Mouse (Mus musculus): ENCODE measurements at regions not wholly inside any gene's neighbourhood (a gene's known extent, or its start where the extent isn't known, plus 50 kb on each side); places are given as distances from the start of the nearest gene placed in this dataset.

- Histone ChIP-seq H3K27me3 (ENCODE audit: control insufficient read depth, insufficient read depth, low read length) (no peaks in the 10 kb centered on the region), H3K4me3 (ENCODE audit: low read depth, low read length) (no peak overlapping the region), H3K4me1 (ENCODE audit: control insufficient read depth, insufficient read depth, low read length) (no peaks in the 10 kb centered on the region), H3K9me3 (ENCODE audit: control insufficient read depth, low read length) (no peaks in the 10 kb centered on the region), H3K36me3 (ENCODE audit: control insufficient read depth, insufficient read depth, low read length) (no peaks in the 10 kb centered on the region), H3K4me2 (no peak overlapping the region), H3K9ac (ENCODE audit: low read length) (no peak overlapping the region), H3K27ac (ENCODE audit: low read depth, low read length) (no peak overlapping the region)
- no peak for ATAC-seq (ENCODE audit: low FRiP score)
- 73% methylated on average over 2 of the region's 2 CpGs for WGBS
- no peak for DNase-seq (ENCODE audit: low spot score, missing footprints)
Observed at GRCm38 (mm10) chr1:103621984-103622383, 1146.3 kb upstream of the Cdh20 start.

- Histone ChIP-seq H3K36me3 (ENCODE audit: control insufficient read depth, insufficient read depth, low read length) (no peaks in the 10 kb centered on the region), H3K9ac (ENCODE audit: low read length) (no peak overlapping the region), H3K4me2 (no peak overlapping the region), H3K4me3 (ENCODE audit: low read depth, low read length) (no peak overlapping the region), H3K4me1 (ENCODE audit: control insufficient read depth, insufficient read depth, low read length) (no peaks in the 10 kb centered on the region), H3K27me3 (ENCODE audit: control insufficient read depth, insufficient read depth, low read length) (no peaks in the 10 kb centered on the region), H3K27ac (ENCODE audit: low read depth, low read length) (no peak overlapping the region), H3K9me3 (ENCODE audit: control insufficient read depth, low read length) (no peaks in the 10 kb centered on the region)
- peak; percentile 78 for DNase-seq (ENCODE audit: low spot score, missing footprints)
- 86% methylated on average over 1 of the region's 1 CpGs for WGBS
- ATAC-seq (ENCODE audit: low FRiP score) = no peak
Observed at GRCm38 (mm10) chr1:103645285-103645684, 1123.0 kb upstream of the Cdh20 start.
